In genomic region chr9:98487273-98487672, GRCm38 (mm10) we compare ENCODE assay signal across 26 mouse cellular contexts. TPM values are rescaled to one million over a fixed set of nuclear protein-coding genes. Genes with fewer than 3 reads are reported as not detected.
DNase-seq lines count a peak whose midpoint lies in the region; ATAC-seq and TF ChIP-seq lines count a peak whose summit lies in the region.
"Had no signal": no experiment of that assay in that cellular context is flagged by ENCODE, and none has a peak within 500 bp of the region (broad histone marks: within the 10 kb centered on the region; RNA-seq: fewer than 3 reads in every experiment).

No protein-coding gene starts in this region.

- 53% methylated on average over 6 of the region's 6 CpGs for WGBS in kidney, embryonic 14.5 days
- 34% methylated on average over 6 of the region's 6 CpGs for WGBS in lung, adult 2 months
- 37% methylated on average over 6 of the region's 6 CpGs for WGBS in lung, postnatal 0 days
- 71% methylated on average over 6 of the region's 6 CpGs for WGBS in midbrain, embryonic 13.5 days

- no peaks in the 10 kb centered on the region for H3K36me3 ChIP-seq in kidney, embryonic 14.5 days (ENCODE audit: control insufficient read depth, insufficient read depth, low read length)
- H3K36me3 ChIP-seq in lung, postnatal 0 days (ENCODE audit: insufficient read depth, low read length) = no peaks in the 10 kb centered on the region
- no peaks in the 10 kb centered on the region for H3K36me3 ChIP-seq in midbrain, embryonic 13.5 days
- H3K36me3 ChIP-seq: hindbrain, embryonic 15.5 days; limb, embryonic 10.5 days; midbrain, embryonic 15.5 days; neural tube, embryonic 13.5 days; stomach, embryonic 15.5 days had no signal

- H3K4me2 ChIP-seq in kidney, embryonic 14.5 days (replicated peaks; ENCODE audit: low read depth, low read length) = no peak overlapping the region
- H3K4me2 ChIP-seq in lung, postnatal 0 days (replicated peaks; ENCODE audit: low read depth, low read length) = no peak overlapping the region
- no peak overlapping the region for H3K4me2 ChIP-seq in midbrain, embryonic 13.5 days (replicated peaks)
- H3K4me2 ChIP-seq: forebrain, embryonic 13.5 days; hindbrain, embryonic 15.5 days; midbrain, embryonic 15.5 days; neural tube, embryonic 13.5 days; stomach, embryonic 15.5 days had no signal

- TF ChIP-seq EP300 in lung, postnatal 0 days (IDR thresholded peaks at IDR 0.05) = peak; percentile 75

- H3K4me3 ChIP-seq in kidney, embryonic 14.5 days (ENCODE audit: low read length) = no peak overlapping the region
- H3K4me3 ChIP-seq in lung, adult 2 months (replicated peaks; ENCODE audit: extremely low read depth, low read depth, low read length) = no peak overlapping the region
- no peak overlapping the region for H3K4me3 ChIP-seq in lung, postnatal 0 days (ENCODE audit: low read depth, low read length)
- H3K4me3 ChIP-seq in midbrain, embryonic 13.5 days (replicated peaks) = no peak overlapping the region
- H3K4me3 ChIP-seq: forebrain, embryonic 13.5 days; hindbrain, embryonic 15.5 days; limb, embryonic 10.5 days; megakaryocyte, embryonic 14.5 days; midbrain, embryonic 15.5 days; neural tube, embryonic 13.5 days; stomach, embryonic 15.5 days had no signal

- DNase-seq in kidney, postnatal 10 days = peak; percentile 31
- peak; percentile 46 for DNase-seq in lung, adult 2 months
- DNase-seq in lung, postnatal 0 days (ENCODE audit: low spot score) = peak; percentile 84
- DNase-seq in spleen, adult 12 weeks (ENCODE audit: low spot score) = no peak
- DNase-seq: adrenal gland, adult 2 months; cerebellum, adult 2 months; gastrocnemius, postnatal 36 days; liver; right cerebral cortex, adult 18-20 months; right cerebral cortex, postnatal 4 days; thymus, postnatal 25 days had no signal

- ATAC-seq in kidney, embryonic 14.5 days (ENCODE audit: low FRiP score, low TSS enrichment) = no peak
- peak; percentile 93 for ATAC-seq in lung, postnatal 0 days
- ATAC-seq in midbrain, embryonic 13.5 days = no peak
- ATAC-seq in megakaryocyte-erythroid progenitor cell, adult 5-6 weeks (replicated peaks; ENCODE audit: low FRiP score, low TSS enrichment, poor library complexity, severe bottlenecking) = no peak
- ATAC-seq: forebrain, embryonic 13.5 days; midbrain, embryonic 15.5 days had no signal

- no peak overlapping the region for H3K27ac ChIP-seq in kidney, embryonic 14.5 days (ENCODE audit: low read depth, low read length)
- no peak overlapping the region for H3K27ac ChIP-seq in lung, postnatal 0 days (ENCODE audit: low read length)
- no peak overlapping the region for H3K27ac ChIP-seq in midbrain, embryonic 13.5 days
- H3K27ac ChIP-seq: forebrain, embryonic 13.5 days; hindbrain, embryonic 15.5 days; limb, embryonic 10.5 days; midbrain, embryonic 15.5 days; neural tube, embryonic 13.5 days; stomach, embryonic 15.5 days had no signal

- H3K9ac ChIP-seq in kidney, embryonic 14.5 days (ENCODE audit: low read depth, low read length) = no peak overlapping the region
- H3K9ac ChIP-seq in lung, postnatal 0 days (replicated peaks; ENCODE audit: low read depth) = no peak overlapping the region
- no peak overlapping the region for H3K9ac ChIP-seq in midbrain, embryonic 13.5 days (replicated peaks)
- H3K9ac ChIP-seq: forebrain, embryonic 13.5 days; hindbrain, embryonic 15.5 days; midbrain, embryonic 15.5 days; neural tube, embryonic 13.5 days; stomach, embryonic 15.5 days had no signal

- 0 out of 2 replicates have a peak, but pooled peaks cover 4% of the 10 kb centered on the region for H3K4me1 ChIP-seq in kidney, embryonic 14.5 days (ENCODE audit: control insufficient read depth, insufficient read depth, low read length)
- no peaks in the 10 kb centered on the region for H3K4me1 ChIP-seq in lung, adult 2 months (ENCODE audit: control insufficient read depth, insufficient read depth, low read length)
- no peaks in the 10 kb centered on the region; the same call in 1 of the 2 replicates for H3K4me1 ChIP-seq in lung, postnatal 0 days (ENCODE audit: insufficient read depth, low read depth, low read length)
- H3K4me1 ChIP-seq in midbrain, embryonic 13.5 days (replicated peaks) = no peaks in the 10 kb centered on the region
- H3K4me1 ChIP-seq: forebrain, embryonic 13.5 days; hindbrain, embryonic 15.5 days; midbrain, embryonic 15.5 days; neural tube, embryonic 13.5 days; stomach, embryonic 15.5 days had no signal

- no peak for TF ChIP-seq CTCF in lung, adult 2 months (IDR thresholded peaks at IDR 0.05; ENCODE audit: insufficient read depth, low read length)
- no peak for TF ChIP-seq CTCF in lung, postnatal 0 days (IDR thresholded peaks at IDR 0.05)

- H3K9me3 ChIP-seq in kidney, embryonic 14.5 days (ENCODE audit: control insufficient read depth, low read length) = no peaks in the 10 kb centered on the region
- no peaks in the 10 kb centered on the region for H3K9me3 ChIP-seq in lung, postnatal 0 days (ENCODE audit: low read length)
- H3K9me3 ChIP-seq in midbrain, embryonic 13.5 days = no peaks in the 10 kb centered on the region
- H3K9me3 ChIP-seq: forebrain, embryonic 13.5 days; hindbrain, embryonic 15.5 days; limb, embryonic 10.5 days; megakaryocyte, embryonic 14.5 days; midbrain, embryonic 15.5 days; neural tube, embryonic 13.5 days; stomach, embryonic 15.5 days had no signal

- H3K27me3 ChIP-seq in kidney, embryonic 14.5 days (ENCODE audit: control insufficient read depth, insufficient read depth, low read length) = no peaks in the 10 kb centered on the region
- no peaks in the 10 kb centered on the region for H3K27me3 ChIP-seq in lung, postnatal 0 days (replicated peaks; ENCODE audit: insufficient read depth, low read length)
- H3K27me3 ChIP-seq in midbrain, embryonic 13.5 days = no peaks in the 10 kb centered on the region
- H3K27me3 ChIP-seq: forebrain, embryonic 13.5 days; hindbrain, embryonic 15.5 days; megakaryocyte, embryonic 14.5 days; midbrain, embryonic 15.5 days; neural tube, embryonic 13.5 days; stomach, embryonic 15.5 days had no signal

- TF ChIP-seq POLR2A in lung, adult 2 months (IDR thresholded peaks at IDR 0.05; ENCODE audit: borderline replicate concordance, extremely low read depth, low read depth, low read length) = no peak

RNA-seq across cellular contexts. Expression of gene Rbp2, which starts 1.4 kb away (rescaled TPM):
- polyA plus RNA-seq in kidney, embryonic 14.5 days (2014; fragmentation: Nextera tagmentation; extraction: Ambion mirVana) = 0.51 and 0.68 TPM in 2 replicates
- polyA plus RNA-seq in lung, adult 2 months (2012; rRNA removed) = 0.40 and 12.4 TPM in 2 replicates
- 2.5 and 3.8 TPM in 2 replicates for polyA plus RNA-seq in lung, postnatal 0 days (2015; fragmentation: Nextera tagmentation; extraction: Ambion mirVana)
- polyA plus RNA-seq in midbrain, embryonic 13.5 days (2015; fragmentation: Nextera tagmentation; extraction: Ambion mirVana) = not detected in 2 replicates
- total RNA-seq in megakaryocyte-erythroid progenitor cell, adult 5-6 weeks (2014; fragmentation: Nextera tagmentation) = not detected in 2 replicates
- total RNA-seq in megakaryocyte-erythroid progenitor cell, adult 5-6 weeks (2017) = not detected in 2 replicates
- total RNA-seq: adrenal gland, adult 2 months; gastrocnemius, adult 18-20 months; gastrocnemius, postnatal 36 days; heart, adult 8-10 months; hematopoietic stem cell, adult 5-6 weeks; left cerebral cortex, adult 8-10 months; MEL had no signal
- polyA plus RNA-seq: adrenal gland, adult 2 months; cerebellum, adult 2 months; forebrain, embryonic 13.5 days had no signal
